Mouse (Mus musculus) small intestine, adult 2 months (tissue): Measurements from ENCODE around the gene Oxct1. TPM values are rescaled to one million over a fixed set of nuclear protein-coding genes. Genes with fewer than 3 reads are reported as not detected.

Experiments
- H3K27ac ChIP-seq: fragments of 200-500 bp; 2 replicates; pipeline ENCODE4 v1.5.1; 2012; ENCODE audit warnings: low read depth, low read length, control low read depth, inconsistent platforms; ENCODE audit not compliant: insufficient read depth
- H3K27me3 ChIP-seq: fragments of 200-500 bp; 2 replicates; pipeline ENCODE4 v1.6.1; 2012; ENCODE audit warnings: mild to moderate bottlenecking, moderate library complexity, low read length, inconsistent platforms; ENCODE audit not compliant: control insufficient read depth, insufficient read depth
- H3K36me3 ChIP-seq: fragments of 200-500 bp; 2 replicates; pipeline ENCODE4 v1.6.1; 2012; ENCODE audit warnings: mild to moderate bottlenecking, low read length, control low read depth, inconsistent platforms; ENCODE audit not compliant: control insufficient read depth, insufficient read depth
- H3K4me1 ChIP-seq: fragments of 200-500 bp; 2 replicates; pipeline ENCODE4 v1.6.1; 2012; ENCODE audit warnings: low read length, inconsistent platforms, mixed read lengths; ENCODE audit not compliant: control insufficient read depth, insufficient read depth, insufficient read length
- H3K4me3 ChIP-seq: fragments of 200-500 bp; 2 replicates; pipeline ENCODE4 v1.5.1; 2012; ENCODE audit warnings: low read depth, mild to moderate bottlenecking, control low read depth, inconsistent platforms, low read length, moderate library complexity
- CTCF ChIP-seq: fragments of 200-500 bp; IDR thresholded peaks from 2 replicates; pipeline ENCODE4 v1.5.1; 2012; ENCODE audit warnings: low read depth, mild to moderate bottlenecking, control low read depth, inconsistent platforms, low read length, moderate library complexity, mixed read lengths; ENCODE audit not compliant: insufficient replicate concordance, insufficient read length; ENCODE audit errors: extremely low read depth
- POLR2A ChIP-seq: fragments of 200-500 bp; IDR thresholded peaks from 2 replicates; pipeline ENCODE4 v1.6.1; 2012; ENCODE audit warnings: low read depth, mild to moderate bottlenecking, control low read depth, inconsistent platforms, low read length, moderate library complexity
- WGBS: fragments of 180-500 bp; shearing (Covaris S2); methylation state at CpG from one replicate; pipeline ENCODE4 v1.1.7; 2018; 5-methylcytosine and 5-hydroxymethylcytosine counted together
- polyA plus RNA-seq: library from polyadenylated mRNA; depleted of rRNA; stranded (reverse); fragments of >200 nt; gene quantifications from 2 replicates; pipeline ENCODE4 v1.2.3, GENCODE M21; 2012

Oxct1 gene
- polyA plus RNA-seq, 1 experiment: 20.7 TPM

DNA sequence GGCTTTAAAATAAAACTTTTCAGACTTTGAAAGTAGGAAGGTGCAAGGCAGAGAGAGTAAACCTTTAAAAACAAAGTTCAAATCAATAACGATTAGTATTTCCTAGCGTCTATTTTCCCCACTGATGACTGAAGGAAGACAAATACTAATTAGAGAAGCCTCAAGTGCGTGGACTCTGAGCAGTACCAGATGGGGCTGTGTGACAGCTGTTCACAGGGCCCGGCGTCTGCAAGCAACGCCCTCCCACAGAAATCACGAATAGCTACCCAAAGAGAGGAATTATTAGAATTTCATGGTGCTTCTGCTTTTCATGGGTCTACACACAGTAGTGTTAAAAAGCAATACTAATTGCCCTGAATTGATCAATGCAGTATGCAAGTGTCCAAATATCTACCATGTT lies 61.7 kb downstream of the Oxct1 start:
- WGBS: 76% methylated on average over 7 of the region's 7 CpGs
- Histone ChIP-seq H3K4me3 (no peak overlapping the region), H3K27me3 (no peaks in the 10 kb centered on the region), H3K36me3 (peaks cover 13% of the 10 kb centered on the region), H3K27ac (no peak overlapping the region), H3K4me1 (no peaks in the 10 kb centered on the region)
- TF ChIP-seq POLR2A: no peak
- no peak for TF ChIP-seq CTCF

- H3K36me3 ChIP-seq: peaks cover 22% of the 10 kb centered on the region
- no peaks in the 10 kb centered on the region for H3K4me1 ChIP-seq
- no peak overlapping the region for H3K4me3 ChIP-seq
- H3K27me3 ChIP-seq: no peaks in the 10 kb centered on the region
- no peak overlapping the region for H3K27ac ChIP-seq
- WGBS: 86% methylated on average over 3 of the region's 3 CpGs
- TF ChIP-seq POLR2A (no peak), CTCF (no peak)
Measured at GRCm38 (mm10) chr15:4090601-4091000, 64.4 kb downstream of the Oxct1 start.

DNA sequence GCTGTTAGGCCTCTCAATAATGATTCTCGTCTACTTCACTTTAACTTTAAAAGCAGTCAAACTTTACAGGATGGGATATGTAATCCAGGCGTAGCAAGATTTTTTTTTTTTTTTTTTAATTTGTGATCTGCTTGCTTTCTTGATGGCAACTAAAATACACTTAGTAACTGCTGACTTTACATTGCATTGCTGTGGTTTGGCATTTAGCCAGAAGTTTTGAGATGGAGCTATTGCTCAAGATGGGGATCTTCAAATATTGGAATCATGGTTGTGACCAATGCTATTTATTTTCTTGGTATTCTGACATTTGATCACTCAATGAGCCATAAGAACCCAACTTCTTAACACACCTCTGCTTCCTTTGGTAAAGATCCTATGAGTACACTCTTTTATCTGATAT lies 66.4 kb downstream of the Oxct1 start:
- no peak overlapping the region for H3K27ac ChIP-seq
- H3K36me3 ChIP-seq: peaks cover 30% of the 10 kb centered on the region
- TF ChIP-seq POLR2A: no peak
- TF ChIP-seq CTCF: no peak
- H3K4me1 ChIP-seq: no peaks in the 10 kb centered on the region
- H3K4me3 ChIP-seq: no peak overlapping the region
- WGBS: 93% methylated on average over 2 of the region's 2 CpGs
- no peaks in the 10 kb centered on the region for H3K27me3 ChIP-seq

DNA sequence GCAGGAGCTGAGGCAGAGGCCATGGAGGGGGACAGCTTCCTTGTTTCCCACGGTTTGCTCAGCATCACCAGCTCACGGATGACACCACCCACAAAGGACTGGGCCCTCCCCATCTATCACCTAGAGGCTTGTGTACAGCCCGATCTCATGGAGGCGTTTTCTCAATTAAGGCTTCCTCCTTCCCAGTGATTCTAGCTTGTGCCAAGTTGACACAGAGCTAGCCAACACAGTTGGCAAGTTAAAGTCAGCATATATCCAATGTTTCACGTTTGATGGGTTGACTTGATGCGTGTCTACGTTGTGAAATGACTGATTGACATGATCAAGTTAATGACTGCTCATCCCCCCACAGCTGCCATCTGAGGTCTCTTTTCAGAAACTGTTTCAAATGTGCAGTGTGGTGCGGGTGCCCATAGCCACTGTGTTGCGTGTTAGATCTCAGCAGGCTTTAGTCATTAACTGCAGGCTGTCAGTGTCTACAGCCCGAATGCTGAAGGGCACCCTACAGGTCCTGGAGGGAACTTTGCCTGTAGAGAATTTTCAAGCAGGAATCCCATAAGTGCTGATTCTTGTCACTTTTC lies 74.2 kb downstream of the Oxct1 start:
- Histone ChIP-seq H3K4me3 (no peak overlapping the region), H3K27ac (no peak overlapping the region), H3K36me3 (peaks cover 28% of the 10 kb centered on the region), H3K27me3 (no peaks in the 10 kb centered on the region), H3K4me1 (no peaks in the 10 kb centered on the region)
- WGBS: 94% methylated on average over 10 of the region's 10 CpGs
- TF ChIP-seq CTCF (no peak), POLR2A (no peak)

- TF ChIP-seq POLR2A (no peak), CTCF (no peak)
- Histone ChIP-seq H3K27ac (no peak overlapping the region), H3K4me1 (no peaks in the 10 kb centered on the region), H3K4me3 (no peak overlapping the region), H3K36me3 (peaks cover 24% of the 10 kb centered on the region), H3K27me3 (no peaks in the 10 kb centered on the region)
- 83% methylated on average over 10 of the region's 10 CpGs for WGBS
Measured at GRCm38 (mm10) chr15:4101025-4101424, 74.8 kb downstream of the Oxct1 start.

DNA sequence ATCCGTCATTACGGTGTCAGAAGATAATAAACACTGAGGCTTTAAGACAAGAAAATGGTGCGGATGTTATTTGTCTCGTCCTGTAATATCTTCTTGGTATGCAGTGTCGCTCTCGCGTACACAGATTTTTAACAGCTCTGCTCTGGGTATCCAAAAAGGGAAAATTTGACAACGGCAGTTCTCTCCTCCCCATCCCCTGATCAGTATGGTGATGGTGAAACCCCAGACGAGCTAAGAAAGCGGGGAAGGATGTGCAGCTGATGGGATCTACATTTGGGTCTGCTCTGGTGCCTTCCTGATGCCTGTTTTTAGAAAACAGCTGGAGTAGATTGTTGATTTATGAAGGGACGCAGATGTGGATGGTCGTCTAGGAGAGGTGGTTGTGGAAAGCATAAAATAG lies 78.1 kb downstream of the Oxct1 start:
- WGBS: 89% methylated on average over 12 of the region's 12 CpGs
- no peaks in the 10 kb centered on the region for H3K27me3 ChIP-seq
- H3K27ac ChIP-seq: no peak overlapping the region
- no peak overlapping the region for H3K4me3 ChIP-seq
- TF ChIP-seq CTCF (no peak), POLR2A (no peak)
- peaks cover 14% of the 10 kb centered on the region for H3K36me3 ChIP-seq
- H3K4me1 ChIP-seq: no peaks in the 10 kb centered on the region

DNA sequence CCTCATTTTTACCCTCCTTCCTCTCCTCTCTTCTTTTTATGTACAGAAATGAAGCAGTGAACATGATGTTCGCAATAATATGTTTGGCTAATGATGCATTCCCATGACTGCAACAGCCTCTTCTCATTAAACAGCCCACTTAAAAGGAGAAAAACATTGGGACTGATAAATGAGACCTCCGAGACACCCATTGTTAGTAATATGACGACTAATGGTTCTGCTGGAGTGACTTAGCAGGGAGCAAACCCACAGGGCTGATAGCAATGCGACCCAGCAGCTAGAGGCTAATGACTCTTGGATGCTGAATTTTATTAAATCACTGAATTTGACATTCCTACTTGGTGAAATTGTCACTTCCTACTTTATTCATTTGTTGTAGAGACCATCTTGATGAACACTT lies 79.3 kb downstream of the Oxct1 start:
- Histone ChIP-seq H3K4me1 (no peaks in the 10 kb centered on the region), H3K27me3 (no peaks in the 10 kb centered on the region), H3K36me3 (peaks cover 11% of the 10 kb centered on the region; the same call in 1 of the 2 replicates), H3K27ac (no peak overlapping the region), H3K4me3 (no peak overlapping the region)
- TF ChIP-seq POLR2A (no peak), CTCF (no peak)
- 86% methylated on average over 4 of the region's 4 CpGs for WGBS
